Mouse (Mus musculus) brain, embryonic 14.5 days (tissue): ENCODE results near the gene Efnb3.

Experiments used
- CTCF ChIP-seq: fragments of 200-500 bp; IDR thresholded peaks from 2 replicates; pipeline ENCODE4 v1.5.1; 2012; ENCODE audit warnings: inconsistent platforms, mild to moderate bottlenecking, moderate library complexity, borderline replicate concordance; ENCODE audit not compliant: insufficient read depth, insufficient read length; ENCODE audit errors: extremely low read depth
- POLR2A ChIP-seq: fragments of 200-500 bp; IDR thresholded peaks from 2 replicates; pipeline ENCODE4 v1.6.1; 2012; ENCODE audit warnings: mild to moderate bottlenecking, inconsistent platforms, borderline replicate concordance; ENCODE audit not compliant: poor library complexity, insufficient read depth, insufficient read length, severe bottlenecking; ENCODE audit errors: extremely low read depth

GRCm38 (mm10) chr11:69565131-69565530 lies 5.1 kb upstream of the Efnb3 start:
- no peak for TF ChIP-seq CTCF
- TF ChIP-seq POLR2A, result no peak
